Mouse (Mus musculus) gastrocnemius, adult 18-20 months (tissue): ENCODE results near the gene Tbc1d17. TPM values are rescaled to one million over a fixed set of nuclear protein-coding genes. Genes with fewer than 3 reads are reported as not detected.

Source experiments
- DNase-seq: peaks from one replicate; pipeline ENCODE4 v3.0.0; 2021; ENCODE audit warnings: low spot score
- microRNA-seq: library from miRNA; unstranded; fragments of <30 nt; microRNA quantifications from one replicate; pipeline ENCODE4 v1.2.0, GENCODE M21; 2021
- total RNA-seq, 2 experiments: library from RNA; stranded (reverse); gene quantifications; 2 replicates each; pipeline ENCODE4 v1.2.3; 2021

The Tbc1d17 gene
- total RNA-seq, 2 experiments from 2014 or later, result 46.8 to 61.0 TPM

DNA sequence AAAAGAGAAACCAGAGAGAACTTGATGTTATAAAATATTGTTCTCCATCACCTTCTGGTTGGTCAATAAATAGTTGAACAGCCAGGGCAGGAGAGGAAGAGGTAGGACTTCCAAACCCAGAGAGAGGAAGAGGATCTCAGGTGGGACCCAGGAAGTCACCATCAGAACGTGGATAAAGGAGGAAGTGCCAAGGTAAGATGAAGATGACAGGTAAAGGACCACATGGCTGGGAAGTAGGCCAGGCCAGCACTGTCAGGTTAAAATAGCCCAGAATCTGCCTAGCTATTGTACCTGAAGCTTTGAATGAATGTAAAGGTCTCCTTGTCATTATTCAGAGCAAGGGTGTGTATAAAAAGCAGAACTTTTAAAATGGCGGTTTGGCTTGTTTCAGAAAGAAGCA, 40.0 kb downstream of the Tbc1d17 start:
- no peak for DNase-seq

DNA sequence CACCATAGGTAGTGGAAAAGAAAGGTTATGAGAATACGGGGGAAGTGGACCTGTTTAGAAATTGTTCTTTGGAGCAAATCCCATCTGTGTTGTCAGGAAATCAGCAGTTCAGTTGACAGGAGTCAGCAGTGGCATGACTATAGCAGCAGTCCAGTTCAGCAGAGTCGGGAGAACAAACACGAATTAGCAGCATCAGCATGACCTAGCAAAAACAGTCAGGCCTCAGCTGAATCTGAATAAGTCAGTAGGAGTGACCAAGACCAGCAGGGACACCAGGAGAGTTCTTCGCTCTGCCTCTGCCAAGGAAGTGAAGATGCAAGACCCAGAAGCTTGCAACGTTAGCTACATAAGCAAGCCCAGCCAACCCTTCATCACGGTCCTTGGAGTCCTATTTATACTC, 56.1 kb downstream of the Tbc1d17 start:
- DNase-seq, result no peak

DNA sequence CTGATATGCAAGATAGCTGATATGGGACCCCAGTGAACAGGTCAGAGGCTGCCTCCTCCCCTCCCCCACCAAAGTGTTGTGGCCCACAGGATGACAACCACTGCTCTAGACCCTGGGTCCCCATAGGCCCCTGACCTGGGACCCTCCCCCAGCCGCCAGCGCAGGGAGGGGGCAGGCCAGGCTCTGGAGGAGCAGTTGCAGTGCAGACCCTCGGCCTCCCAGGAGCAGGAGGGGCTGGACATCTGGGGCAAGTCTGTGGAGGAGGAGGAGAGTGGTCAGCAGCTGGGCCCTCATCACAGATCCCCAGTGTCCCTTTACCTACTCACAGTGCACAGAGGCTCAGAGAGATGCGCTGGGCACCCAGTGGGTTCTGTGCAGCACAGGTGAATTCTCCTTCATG, 58.8 kb downstream of the Tbc1d17 start:
- DNase-seq, result no peak

DNA sequence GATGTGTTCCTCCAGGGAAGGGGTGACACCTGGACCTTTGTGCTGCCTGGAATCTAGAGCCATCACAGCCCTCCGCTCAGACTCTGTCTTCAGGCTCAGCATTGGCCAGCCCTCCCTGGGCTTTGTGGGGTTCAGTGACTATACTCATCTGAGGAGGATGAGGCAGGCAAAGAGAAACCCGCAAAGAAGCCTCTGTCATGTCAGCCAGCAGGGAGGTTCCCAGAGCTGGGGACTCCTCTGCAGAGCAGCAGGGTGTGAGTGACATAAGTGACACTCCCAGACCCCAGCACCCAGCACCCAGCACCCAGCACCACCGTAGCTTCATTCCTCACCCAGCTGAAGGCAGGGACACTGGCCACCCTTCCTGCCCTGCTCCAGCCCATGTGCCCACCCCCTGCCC, 59.3 kb downstream of the Tbc1d17 start:
- DNase-seq, result no peak

Small RNA genes within 50 kb of the gene (microRNA-seq; reads per million reads assigned to microRNA genes)
- gene Mir707, result not detected

Other genes starting within 250 kb of the Tbc1d17 start
- 10 to 100 TPM; 43.2 to 45.2 TPM for gene Myh14, start 178.2 kb downstream of the Tbc1d17 start, total RNA-seq
- not detected for gene Izumo2, start 140.3 kb downstream of the Tbc1d17 start, total RNA-seq
- gene Vrk3, start 100.7 kb downstream of the Tbc1d17 start, total RNA-seq, result 10 to 100 TPM; 19.5 to 19.8 TPM
- gene Zfp473, start 98.0 kb downstream of the Tbc1d17 start, total RNA-seq, result not detected
- gene Nup62, start 33.0 kb downstream of the Tbc1d17 start, total RNA-seq, result 10 to 100 TPM; 20.1 to 25.2 TPM
- gene Il4i1, start 32.7 kb downstream of the Tbc1d17 start, total RNA-seq, result 1 to 10 TPM; 2.3 to 3.5 TPM
- gene Atf5, start 32.4 kb downstream of the Tbc1d17 start, total RNA-seq, result 10 to 100 TPM; 62.4 to 99.0 TPM
- 100 to 1,000 TPM; 130 to 144 TPM for gene Akt1s1, start 88 bp downstream of the Tbc1d17 start, total RNA-seq
- gene Pnkp, start 8.1 kb upstream of the Tbc1d17 start, total RNA-seq, result 10 to 100 TPM; 19.2 to 20.2 TPM
- gene Ptov1, start 20.7 kb upstream of the Tbc1d17 start, total RNA-seq, result 100 to 1,000 TPM; 143 to 148 TPM
- gene Med25, start 43.6 kb upstream of the Tbc1d17 start, total RNA-seq, result 10 to 100 TPM; 60.5 to 62.8 TPM
- 10 to 100 TPM; 16.6 to 17.6 TPM for gene Fuz, start 47.0 kb upstream of the Tbc1d17 start, total RNA-seq
- 10 to 100 TPM; 59.8 to 64.4 TPM for gene Ap2a1, start 80.4 kb upstream of the Tbc1d17 start, total RNA-seq
- gene Tsks, start 94.1 kb upstream of the Tbc1d17 start, total RNA-seq, result not detected
- gene Cpt1c, start 125.8 kb upstream of the Tbc1d17 start, total RNA-seq, result 1 to 10 TPM in 1 of 2 experiments, under 1 TPM in 1; 0.64 to 1.4 TPM
- 100 to 1,000 TPM; 119 to 139 TPM for gene Prmt1, start 137.5 kb upstream of the Tbc1d17 start, total RNA-seq
- 10 to 100 TPM; 15.0 to 19.1 TPM for gene Irf3, start 148.6 kb upstream of the Tbc1d17 start, total RNA-seq
- gene Bcl2l12, start 149.6 kb upstream of the Tbc1d17 start, total RNA-seq, result 1 to 10 TPM; 8.4 to 8.5 TPM
- 10 to 100 TPM; 41.3 to 46.2 TPM for gene Scaf1, start 167.3 kb upstream of the Tbc1d17 start, total RNA-seq
- gene Rras, start 168.9 kb upstream of the Tbc1d17 start, total RNA-seq, result 10 to 100 TPM; 20.8 to 26.8 TPM
- gene Prr12, start 203.8 kb upstream of the Tbc1d17 start, total RNA-seq, result 10 to 100 TPM; 13.1 to 16.0 TPM
- 10 to 100 TPM; 27.9 to 28.3 TPM for gene Nosip, start 213.3 kb upstream of the Tbc1d17 start, total RNA-seq
- 10 to 100 TPM; 10.2 to 10.4 TPM for gene Prrg2, start 213.6 kb upstream of the Tbc1d17 start, total RNA-seq
- gene Rcn3, start 243.1 kb upstream of the Tbc1d17 start, total RNA-seq, result 10 to 100 TPM in 1 of 2 experiments, 1 to 10 TPM in 1; 8.0 to 12.5 TPM